Mouse (Mus musculus) urinary bladder, postnatal 4 days (tissue): ENCODE measurements at regions not wholly inside any gene's neighbourhood (a gene's known extent, or its start where the extent isn't known, plus 50 kb on each side); places are given as distances from the start of the nearest gene placed in this dataset.

Experiments
- DNase-seq, 2 experiments: peaks; one replicate each; pipeline ENCODE4 v3.0.0; 2021 to 2022; ENCODE audit warnings: low spot score in 2 of 2

GRCm38 (mm10) chr16:63319602-63320001 is 465.5 kb downstream of the Pros1 start:
- DNase-seq, result no peak

- no peak for DNase-seq
Measured at GRCm38 (mm10) chr16:63351511-63352125, 497.5 kb downstream of the Pros1 start.

GRCm38 (mm10) chr16:63369868-63370267 is 494.1 kb downstream of the Epha3 start:
- no peak for DNase-seq

GRCm38 (mm10) chr16:63371275-63371674 is 492.7 kb downstream of the Epha3 start:
- no peak for DNase-seq

- no peak for DNase-seq
Measured at GRCm38 (mm10) chr16:63404976-63405375, 459.0 kb downstream of the Epha3 start.

- no peak for DNase-seq
Measured at GRCm38 (mm10) chr16:63412656-63413055, 451.3 kb downstream of the Epha3 start.

GRCm38 (mm10) chr16:63452301-63452700 is 411.7 kb downstream of the Epha3 start:
- no peak for DNase-seq

GRCm38 (mm10) chr16:63466615-63467014 is 397.4 kb downstream of the Epha3 start:
- DNase-seq, result no peak

- no peak for DNase-seq
Measured at GRCm38 (mm10) chr16:63468851-63469250, 395.1 kb downstream of the Epha3 start.
